Comparison of ENCODE assay signal across 8 mouse cellular contexts in the genomic region with DNA sequence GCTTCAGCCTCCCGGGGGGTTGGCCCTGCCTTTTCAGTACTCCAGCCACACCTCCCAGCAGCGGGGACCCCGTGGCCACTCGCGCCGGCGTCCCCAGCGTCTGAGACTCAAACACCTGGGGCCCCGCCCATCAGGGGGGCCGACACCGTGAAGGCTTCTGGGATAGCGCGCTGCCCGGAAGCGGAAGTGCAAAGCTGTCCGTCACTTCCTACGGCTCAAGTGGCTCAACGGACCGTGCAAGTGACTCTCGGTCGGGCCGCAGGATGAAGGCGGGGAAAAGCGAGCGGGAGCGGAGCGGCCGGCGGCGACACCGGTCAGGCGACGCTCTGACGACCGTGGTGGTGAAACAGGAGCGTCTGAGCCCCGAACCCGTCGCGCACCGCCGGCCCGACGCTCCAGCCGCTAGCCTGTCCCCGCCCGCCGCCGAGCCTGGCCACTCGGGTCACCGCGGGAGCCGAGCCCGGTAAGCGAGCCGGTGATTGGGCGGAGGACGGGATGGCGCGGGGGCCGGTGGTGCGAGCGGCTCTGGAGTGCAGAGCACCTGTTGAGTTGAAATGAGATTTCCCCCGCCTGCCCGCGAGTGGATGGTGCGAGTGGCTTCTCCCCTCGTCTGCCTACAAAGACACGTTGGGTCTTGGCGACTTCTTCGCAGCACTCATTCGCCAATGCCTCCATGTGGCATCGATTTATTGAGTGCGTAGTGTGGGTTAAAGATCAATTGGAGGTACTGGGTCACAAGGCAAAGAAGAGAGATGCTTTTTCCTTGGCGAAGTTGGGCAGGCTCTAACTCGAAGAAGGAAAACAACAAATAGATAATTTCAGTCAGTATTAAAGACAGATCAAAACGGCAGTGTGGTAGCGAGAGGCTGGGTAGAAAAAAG. TPM values are rescaled to one million over a fixed set of nuclear protein-coding genes. Genes with fewer than 3 reads are reported as not detected.
DNase-seq lines count a peak whose midpoint lies in the region; ATAC-seq and TF ChIP-seq lines count a peak whose summit lies in the region.

Gene Snip1 (plus strand): TSS at position 183 of the 881 bp plus-strand sequence.

- H3K4me1 ChIP-seq in cortical plate, adult 2 months (ENCODE audit: control insufficient read depth, insufficient read depth, low read length) = peaks cover 5% of the 10 kb centered on the region; the same call in 1 of the 2 replicates

- H3K27ac ChIP-seq in cortical plate, adult 2 months (ENCODE audit: insufficient read depth, low read length) = no peak within 1 kb of the TSS

- no peak for TF ChIP-seq CTCF in cortical plate, adult 2 months (IDR thresholded peaks at IDR 0.05; ENCODE audit: extremely low read depth, insufficient read depth, low read length)

- intact Hi-C loops in left cerebral cortex, postnatal 10 days (cut with DNase I) = no loop called here

- DNase-seq in gastrocnemius, postnatal 10 days = peak; percentile 89
- peak; percentile 90 to 95 for DNase-seq in left cerebral cortex, postnatal 10 days (ENCODE audit: extremely low spot score in 1 of 2, low spot score in 2 of 2)
- peak; percentile 95 for DNase-seq in right cerebral cortex, postnatal 25 days
- DNase-seq in urinary bladder, postnatal 4 days (ENCODE audit: low spot score in 2 of 2) = peak; percentile 87 to 92

- ATAC-seq in activated CD4-positive, CD25-positive, alpha-beta regulatory T cell, adult 4 months = peak; percentile 88
- ATAC-seq in inflammation-experienced regulatory T-cells, adult 6 months = peak; percentile 92
- ATAC-seq in megakaryocyte-erythroid progenitor cell, adult 5-6 weeks (replicated peaks; ENCODE audit: low FRiP score, low TSS enrichment, poor library complexity, severe bottlenecking) = peak; percentile 94

- H3K4me3 ChIP-seq in cortical plate, adult 2 months (ENCODE audit: insufficient read depth, low read length) = peak within 1 kb of the TSS; percentile 85

- peak; percentile 62 for TF ChIP-seq POLR2A in cortical plate, adult 2 months (IDR thresholded peaks at IDR 0.05; ENCODE audit: extremely low read depth, insufficient read depth, low read length)

RNA-seq across cellular contexts. Expression of gene Snip1, which starts in this region (rescaled TPM):
- polyA plus RNA-seq in activated CD4-positive, CD25-positive, alpha-beta regulatory T cell, adult 4 months (2017; shearing (Covaris generic)) = 10 to 100 TPM in 1 of 2 experiments, 1 to 10 TPM in 1; 8.2 to 10.6 TPM
- polyA plus RNA-seq in cortical plate, adult 2 months (2012; rRNA removed) = 10.3 and 11.0 TPM in 2 replicates
- 1 to 10 TPM; 7.3 to 8.7 TPM for total RNA-seq in gastrocnemius, postnatal 10 days (2021)
- 1 to 10 TPM; 7.7 to 8.8 (median 8.5) TPM for polyA plus RNA-seq in inflammation-experienced regulatory T-cells, adult 6 months (2017; shearing (Covaris generic))
- 10 to 100 TPM; 12.8 to 13.7 TPM for total RNA-seq in left cerebral cortex, postnatal 10 days (2021)
- 25.4 and 26.1 TPM in 2 replicates for total RNA-seq in megakaryocyte-erythroid progenitor cell, adult 5-6 weeks (2014; fragmentation: Nextera tagmentation)
- 32.2 and 33.6 TPM in 2 replicates for total RNA-seq in megakaryocyte-erythroid progenitor cell, adult 5-6 weeks (2017)
